Mouse (Mus musculus) myocyte (in vitro differentiated cells): Measurements from ENCODE around the gene Cacna1i. TPM values are rescaled to one million over a fixed set of nuclear protein-coding genes. Genes with fewer than 3 reads are reported as not detected.

ENCODE experiments used
- H3K27me3 ChIP-seq: one replicate; pipeline ENCODE4 v1.6.1; 2011; ENCODE audit not compliant: control insufficient read depth, insufficient read depth, insufficient read length
- H3K36me3 ChIP-seq: one replicate; pipeline ENCODE4 v1.6.1; 2011; ENCODE audit not compliant: control insufficient read depth, insufficient read depth
- H3K4me2 ChIP-seq: one replicate; pipeline ENCODE4 v1.6.1; 2011; ENCODE audit warnings: low read depth, control low read depth
- H3K4me3 ChIP-seq: one replicate; pipeline ENCODE4 v1.5.1; 2011; ENCODE audit warnings: mild to moderate bottlenecking, control low read depth, moderate library complexity
- H3K79me2 ChIP-seq: one replicate; pipeline ENCODE4 v1.6.1; 2011; ENCODE audit not compliant: control insufficient read depth, insufficient read depth
- H3ac ChIP-seq: one replicate; pipeline ENCODE4 v1.6.1; 2011; ENCODE audit not compliant: control insufficient read depth, insufficient read length
- CEBPB ChIP-seq: IDR thresholded peaks from 2 replicates; pipeline ENCODE4 v1.6.1; 2011; ENCODE audit warnings: mild to moderate bottlenecking, moderate library complexity; ENCODE audit not compliant: poor library complexity, insufficient read depth, severe bottlenecking
- E2F4 ChIP-seq: IDR thresholded peaks from one replicate; pipeline ENCODE4 v1.6.1; 2011; ENCODE audit warnings: mild to moderate bottlenecking, control low read depth, moderate library complexity; ENCODE audit not compliant: insufficient read depth
- MAX ChIP-seq: IDR thresholded peaks from one replicate; pipeline ENCODE4 v1.6.1; 2011; ENCODE audit warnings: low read depth, mild to moderate bottlenecking, control low read depth
- MYOD1 ChIP-seq, 3 experiments: IDR thresholded peaks; one replicate each; pipeline ENCODE4 v1.6.1; 2011; ENCODE audit warnings: control low read depth in 2 of 3, low read depth in 2 of 3, mild to moderate bottlenecking in 2 of 3, moderate library complexity in 1 of 3; ENCODE audit not compliant: insufficient read length in 2 of 3, control insufficient read depth in 1 of 3
- MYOG ChIP-seq, 3 experiments: IDR thresholded peaks; one replicate each; pipeline ENCODE4 v1.6.1; 2011; ENCODE audit warnings: control low read depth in 2 of 3, low read depth in 2 of 3, mild to moderate bottlenecking in 2 of 3; ENCODE audit not compliant: insufficient read length in 2 of 3, control insufficient read depth in 1 of 3, insufficient read depth in 1 of 3
- POLR2A ChIP-seq: IDR thresholded peaks from one replicate; pipeline ENCODE4 v1.6.1; 2011; ENCODE audit warnings: low read depth, mild to moderate bottlenecking, control low read depth, moderate library complexity; ENCODE audit not compliant: insufficient read length
- POLR2AphosphoS2 ChIP-seq: IDR thresholded peaks from one replicate; pipeline ENCODE4 v1.6.1; 2011; ENCODE audit warnings: low read depth, control low read depth; ENCODE audit not compliant: insufficient read length
- REST ChIP-seq: IDR thresholded peaks from one replicate; pipeline ENCODE4 v1.6.1; 2011; ENCODE audit warnings: mild to moderate bottlenecking, control low read depth, moderate library complexity; ENCODE audit not compliant: insufficient read depth, insufficient read length
- SRF ChIP-seq: IDR thresholded peaks from one replicate; pipeline ENCODE4 v1.6.1; 2011; ENCODE audit warnings: low read depth; ENCODE audit not compliant: control insufficient read depth, insufficient read length
- TCF12 ChIP-seq: IDR thresholded peaks from one replicate; pipeline ENCODE4 v1.6.1; 2011; ENCODE audit warnings: mild to moderate bottlenecking, control low read depth; ENCODE audit not compliant: poor library complexity, insufficient read depth, severe bottlenecking
- TCF3 ChIP-seq: IDR thresholded peaks from one replicate; pipeline ENCODE4 v1.6.1; 2011; ENCODE audit warnings: low read depth, control low read depth; ENCODE audit not compliant: insufficient read length
- USF1 ChIP-seq: IDR thresholded peaks from one replicate; pipeline ENCODE4 v1.6.1; 2011; ENCODE audit warnings: low read depth, mild to moderate bottlenecking, control low read depth, moderate library complexity
- polyA plus RNA-seq: library from polyadenylated mRNA; unstranded; fragments of >200 nt; fragmentation: generic; extraction: Trizol; gene quantifications from one replicate; pipeline ENCODE4 v1.2.1, GENCODE M21; 2012; ENCODE audit warnings: missing spikeins

Cacna1i gene
- polyA plus RNA-seq, 1 experiment, result 0.04 TPM

DNA sequence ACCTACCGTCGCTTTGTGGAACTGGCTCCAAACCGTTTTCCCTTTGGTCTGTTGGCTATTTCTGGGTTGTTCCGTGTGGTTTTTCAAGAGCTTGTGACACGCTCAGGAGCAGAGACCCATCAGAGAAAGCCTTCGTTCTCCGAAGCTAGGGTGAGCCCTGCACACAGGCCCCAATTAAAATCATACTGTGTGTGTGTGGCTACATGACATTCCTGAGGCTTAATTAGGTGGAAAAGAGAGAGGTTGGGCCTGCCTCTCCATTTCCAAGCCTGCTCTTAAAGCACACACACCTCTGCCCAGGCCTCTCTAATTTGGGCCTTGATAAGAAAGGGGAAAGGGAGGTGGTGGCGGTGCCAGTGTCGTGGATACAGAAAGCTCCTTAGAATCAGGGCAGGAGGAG is 151.4 kb downstream of the Cacna1i start:
- no peak for TF ChIP-seq POLR2AphosphoS2
- no peak for TF ChIP-seq CEBPB
- no peak for TF ChIP-seq MYOG (IDR thresholded peaks at IDR 0.05; ENCODE audit: control insufficient read depth in 1 of 3, insufficient read depth in 1 of 3, insufficient read length in 2 of 3, low read depth in 2 of 3)
- no peak for TF ChIP-seq SRF
- no peak for TF ChIP-seq USF1
- no peak for TF ChIP-seq MYOD1 (IDR thresholded peaks at IDR 0.05; ENCODE audit: control insufficient read depth in 1 of 3, insufficient read length in 2 of 3, low read depth in 2 of 3)
- no peak for TF ChIP-seq TCF12
- no peak for TF ChIP-seq E2F4
- TF ChIP-seq REST, result no peak
- no peak for TF ChIP-seq POLR2A
- no peak overlapping the region for H3K4me2 ChIP-seq

DNA sequence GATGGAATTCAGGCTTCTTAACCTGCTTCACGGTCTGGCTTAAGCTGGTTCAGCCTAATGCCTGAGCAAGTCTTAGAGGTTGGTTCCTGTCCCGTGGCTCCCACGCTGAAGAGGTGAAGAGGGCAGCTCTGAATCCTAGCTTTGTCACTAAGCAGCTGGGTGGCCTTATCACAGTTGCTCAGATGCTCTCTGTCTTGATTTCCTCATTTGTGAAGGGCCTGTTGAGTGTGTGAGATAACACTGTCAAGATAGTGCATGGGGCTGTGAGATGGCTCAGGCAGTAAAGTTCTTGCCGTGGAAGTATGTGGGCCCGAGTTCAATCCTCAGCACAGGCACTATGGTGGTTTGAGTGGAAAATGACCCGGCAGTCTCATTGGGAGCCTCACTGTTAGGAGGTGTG is 153.2 kb downstream of the Cacna1i start:
- H3K4me2 ChIP-seq, result no peak overlapping the region
- no peak overlapping the region for H3ac ChIP-seq
- TF ChIP-seq MYOG (IDR thresholded peaks at IDR 0.05; ENCODE audit: control insufficient read depth in 1 of 3, insufficient read depth in 1 of 3, insufficient read length in 2 of 3, low read depth in 2 of 3) (no peak), TCF3 (no peak), MAX (no peak), CEBPB (no peak), USF1 (no peak), MYOD1 (IDR thresholded peaks at IDR 0.05; ENCODE audit: control insufficient read depth in 1 of 3, insufficient read length in 2 of 3, low read depth in 2 of 3) (no peak), TCF12 (no peak), POLR2A (no peak), SRF (no peak), POLR2AphosphoS2 (no peak), REST (no peak), E2F4 (no peak)
- H3K4me3 ChIP-seq, result no peak overlapping the region
- no peaks in the 10 kb centered on the region for H3K79me2 ChIP-seq
- peaks cover 30% of the 10 kb centered on the region for H3K27me3 ChIP-seq
- H3K36me3 ChIP-seq, result no peaks in the 10 kb centered on the region

More for the DNA sequence above, 151.4 kb downstream of the Cacna1i start:
- Histone ChIP-seq H3K36me3 (no peaks in the 10 kb centered on the region), H3ac (no peak overlapping the region), H3K79me2 (no peaks in the 10 kb centered on the region), H3K4me3 (no peak overlapping the region), H3K27me3 (peaks cover 32% of the 10 kb centered on the region)

GRCm38 (mm10) chr15:80445956-80446687 is 159.1 kb downstream of the Cacna1i start:
- no peaks in the 10 kb centered on the region for H3K36me3 ChIP-seq
- H3K79me2 ChIP-seq, result no peaks in the 10 kb centered on the region
- no peak overlapping the region for H3ac ChIP-seq
- peaks cover 12% of the 10 kb centered on the region for H3K27me3 ChIP-seq
- TF ChIP-seq MYOD1 (IDR thresholded peaks at IDR 0.05; ENCODE audit: control insufficient read depth in 1 of 3, insufficient read length in 2 of 3, low read depth in 2 of 3), result no peak
- TF ChIP-seq E2F4, result no peak
- TF ChIP-seq MYOG (IDR thresholded peaks at IDR 0.05; ENCODE audit: control insufficient read depth in 1 of 3, insufficient read depth in 1 of 3, insufficient read length in 2 of 3, low read depth in 2 of 3), result no peak
- TF ChIP-seq TCF3, result no peak
- no peak for TF ChIP-seq POLR2AphosphoS2
- no peak for TF ChIP-seq SRF
- no peak for TF ChIP-seq TCF12
- TF ChIP-seq REST, result no peak
- TF ChIP-seq POLR2A, result no peak
- no peak for TF ChIP-seq MAX
- TF ChIP-seq CEBPB, result no peak
- H3K4me3 ChIP-seq, result no peak overlapping the region
- no peak overlapping the region for H3K4me2 ChIP-seq

Other genes with a start within 250 kb of the Cacna1i start
- 54.7 TPM for gene Syngr1, start 195.9 kb upstream of the Cacna1i start, polyA plus RNA-seq
- 1,089 TPM for gene Rpl3, start 195.4 kb upstream of the Cacna1i start, polyA plus RNA-seq
- gene Tab1, start 154.1 kb upstream of the Cacna1i start, polyA plus RNA-seq, result 33.3 TPM
- 9.7 TPM for gene Mgat3, start 113.5 kb upstream of the Cacna1i start, polyA plus RNA-seq
- 24.3 TPM for gene Mief1, start 53.2 kb upstream of the Cacna1i start, polyA plus RNA-seq
- gene AC140267.1, start 51.4 kb upstream of the Cacna1i start, polyA plus RNA-seq, result not detected
- 1,038 TPM for gene Atf4, start 32.1 kb upstream of the Cacna1i start, polyA plus RNA-seq
- gene Rps19bp1, start 22.9 kb upstream of the Cacna1i start, polyA plus RNA-seq, result 144 TPM